Mouse (Mus musculus) ES-E14 (cell line): ENCODE data around the gene Ttc3. TPM values are rescaled to one million over a fixed set of nuclear protein-coding genes. Genes with fewer than 3 reads are reported as not detected.
"Not testable (repeated sequence)": the region's sequence is repeated elsewhere in the genome, so short reads cannot be mapped to it uniquely, and the experiment has no call there.

Source experiments
- DNase-seq: peaks from one replicate; pipeline ENCODE4 v3.0.0-alpha.2; 2013; ENCODE audit warnings: low read depth, low spot score
- H3K27ac ChIP-seq: 2 replicates; pipeline ENCODE4 v1.5.1; 2012; ENCODE audit warnings: low read depth, mild to moderate bottlenecking, low read length, moderate library complexity, mixed read lengths; ENCODE audit not compliant: poor library complexity, insufficient read depth, severe bottlenecking
- H3K36me3 ChIP-seq: 2 replicates; pipeline ENCODE4 v1.6.1; 2012; ENCODE audit warnings: mild to moderate bottlenecking, low read length, moderate library complexity, mixed read lengths; ENCODE audit not compliant: control insufficient read depth, poor library complexity, insufficient read depth, severe bottlenecking
- H3K4me1 ChIP-seq, 2 experiments: fragments of 150-350 bp in 1 of 2; sonication (generic) in 1 of 2; 2 replicates each; pipeline ENCODE4 v1.6.1; 2012; ENCODE audit warnings: low read length in 2 of 2, mild to moderate bottlenecking in 1 of 2, mixed read lengths in 1 of 2; ENCODE audit not compliant: control insufficient read depth in 2 of 2, insufficient read depth in 2 of 2, poor library complexity in 1 of 2
- H3K4me3 ChIP-seq, 2 experiments: fragments of 150-350 bp in 1 of 2; sonication (generic) in 1 of 2; 2 replicates each; pipeline ENCODE4 v1.5.1; 2012; ENCODE audit warnings: low read length in 2 of 2, low read depth in 1 of 2, mild to moderate bottlenecking in 1 of 2, mixed read lengths in 1 of 2; ENCODE audit not compliant: insufficient read depth in 1 of 2, poor library complexity in 1 of 2, severe bottlenecking in 1 of 2
- H3K9ac ChIP-seq: 2 replicates; pipeline ENCODE4 v1.6.1; 2012; ENCODE audit warnings: low read depth, mild to moderate bottlenecking, low read length, mixed read lengths; ENCODE audit not compliant: poor library complexity, insufficient read depth, severe bottlenecking
- H3K9me3 ChIP-seq: fragments of 150-350 bp; sonication (generic); 2 replicates; pipeline ENCODE4 v1.6.1; 2012; ENCODE audit warnings: low read depth, mild to moderate bottlenecking, low read length; ENCODE audit not compliant: control insufficient read depth, insufficient read depth
- CHD2 ChIP-seq: IDR thresholded peaks from 2 replicates; pipeline ENCODE4 v1.6.1; 2014; ENCODE audit warnings: mild to moderate bottlenecking, low read depth, low read length, inconsistent platforms
- HCFC1 ChIP-seq: IDR thresholded peaks from 2 replicates; pipeline ENCODE4 v1.6.1; 2012; ENCODE audit warnings: low read length, inconsistent platforms, borderline replicate concordance; ENCODE audit not compliant: insufficient read depth
- MAFK ChIP-seq: IDR thresholded peaks from 2 replicates; pipeline ENCODE4 v1.6.1; 2014; ENCODE audit warnings: mild to moderate bottlenecking, low read depth, low read length, inconsistent platforms; ENCODE audit not compliant: insufficient read depth
- ZC3H11A ChIP-seq: IDR thresholded peaks from 2 replicates; pipeline ENCODE4 v1.6.1; 2012; ENCODE audit warnings: low read depth, mild to moderate bottlenecking, inconsistent platforms, low read length, borderline replicate concordance
- ZNF384 ChIP-seq: IDR thresholded peaks from 2 replicates; pipeline ENCODE4 v1.6.1; 2012; ENCODE audit warnings: low read depth, low read length, inconsistent platforms
- in situ Hi-C, 2 experiments: fragments of 600-800 bp; cut with MboI; formaldehyde crosslinking; loops; one replicate each; pipeline ENCODE4 v1.15.1; 2025; ENCODE audit warnings: low sequenced_read_pairs in 2 of 2, inconsistent platforms in 1 of 2; ENCODE audit not compliant: unreplicated experiment in 2 of 2
- total RNA-seq: library from RNA; depleted of rRNA; stranded (reverse); fragments of 300-350 nt; gene quantifications from 2 replicates; pipeline ENCODE4 v1.2.3, GENCODE M21; 2012

The Ttc3 gene
- total RNA-seq, 1 experiment: 64.2 TPM

GRCm38 (mm10) chr16:94466317-94466716 lies 95.9 kb downstream of the Ttc3 start:
- H3K9me3 ChIP-seq, H3K27ac ChIP-seq, H3K9ac ChIP-seq, H3K4me1 ChIP-seq, H3K4me3 ChIP-seq, DNase-seq, in situ Hi-C loops: not testable (repeated sequence)
- peaks cover 36% of the 10 kb centered on the region for H3K36me3 ChIP-seq
- TF ChIP-seq ZNF384: peak; percentile 93

DNA sequence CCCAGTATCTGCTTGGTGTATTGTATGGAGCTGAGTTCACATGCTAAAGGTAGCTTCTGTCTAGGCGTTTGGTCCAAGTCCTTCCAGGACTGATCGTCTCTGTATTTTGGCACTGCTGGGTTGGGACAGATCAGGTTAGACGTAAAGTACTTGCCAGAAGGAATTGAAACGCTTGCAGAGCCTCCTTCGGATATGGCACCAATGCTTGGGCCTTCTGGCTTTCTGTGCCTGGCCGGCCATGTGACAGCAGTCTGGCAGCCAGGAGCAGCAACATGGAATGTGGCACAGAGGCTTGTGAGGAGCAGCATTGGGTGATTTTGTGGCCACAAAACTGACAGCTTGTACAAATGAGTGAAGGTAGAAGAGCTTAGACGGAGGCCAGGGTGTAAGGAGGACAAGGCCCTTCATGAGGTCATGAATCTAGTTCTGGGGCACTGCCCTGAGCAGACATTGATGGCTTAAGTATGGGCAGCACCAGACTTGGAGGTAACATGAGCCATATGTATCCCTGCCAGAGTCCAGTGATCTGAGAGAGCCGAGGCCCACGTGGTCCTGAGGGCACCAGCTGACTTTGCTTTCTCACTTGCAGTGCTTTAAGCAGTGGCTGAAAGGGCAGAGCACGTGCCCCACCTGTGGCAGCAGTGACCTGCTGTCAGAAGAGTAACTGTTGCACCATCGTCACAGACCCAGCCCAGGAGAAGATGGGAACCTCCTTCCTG lies 97.1 kb downstream of the Ttc3 start:
- in situ Hi-C loops: no loop called here
- Histone ChIP-seq H3K4me1 (peaks cover 2 to 5% of the 10 kb centered on the region in 2 experiments; a peak in 3 of 4 replicates), H3K9me3 (no peaks in the 10 kb centered on the region), H3K9ac (no peak overlapping the region), H3K27ac (no peak overlapping the region), H3K36me3 (peaks cover 32% of the 10 kb centered on the region), H3K4me3 (no peak overlapping the region)
- DNase-seq: no peak
- no peak for TF ChIP-seq CHD2
- TF ChIP-seq HCFC1: no peak
- TF ChIP-seq ZNF384: no peak
- TF ChIP-seq MAFK: no peak
- no peak for TF ChIP-seq ZC3H11A

- in situ Hi-C loops: no loop called here
Measured at GRCm38 (mm10) chr16:94468391-94468790, 98.0 kb downstream of the Ttc3 start.

GRCm38 (mm10) chr16:94472515-94472951 lies 102.1 kb downstream of the Ttc3 start:
- Histone ChIP-seq H3K36me3 (peaks cover 16% of the 10 kb centered on the region), H3K4me1 (peaks cover 2 to 5% of the 10 kb centered on the region in 2 experiments; a peak in 3 of 4 replicates), H3K4me3 (no peak overlapping the region), H3K27ac (no peak overlapping the region), H3K9me3 (no peaks in the 10 kb centered on the region), H3K9ac (no peak overlapping the region)
- DNase-seq: no peak
- TF ChIP-seq ZNF384: no peak
- TF ChIP-seq CHD2: no peak
- no peak for TF ChIP-seq MAFK
- TF ChIP-seq HCFC1: no peak
- TF ChIP-seq ZC3H11A: no peak
- in situ Hi-C loops: no loop called here

More at GRCm38 (mm10) chr16:94468391-94468790, 98.0 kb downstream of the Ttc3 start:
- Histone ChIP-seq H3K27ac (no peak overlapping the region), H3K9me3 (no peaks in the 10 kb centered on the region), H3K9ac (no peak overlapping the region), H3K4me1 (peaks cover 2 to 5% of the 10 kb centered on the region in 2 experiments; a peak in 3 of 4 replicates), H3K36me3 (peaks cover 31% of the 10 kb centered on the region), H3K4me3 (no peak overlapping the region)
- TF ChIP-seq ZNF384: no peak
- TF ChIP-seq HCFC1: no peak
- TF ChIP-seq ZC3H11A: no peak
- TF ChIP-seq MAFK: no peak
- TF ChIP-seq CHD2: no peak
- no peak for DNase-seq

- in situ Hi-C loops: no loop called here
- H3K36me3 ChIP-seq: peaks cover 9% of the 10 kb centered on the region
Measured at GRCm38 (mm10) chr16:94473086-94473822, 102.8 kb downstream of the Ttc3 start.

More at GRCm38 (mm10) chr16:94473086-94473822, 102.8 kb downstream of the Ttc3 start:
- Histone ChIP-seq H3K9me3 (no peaks in the 10 kb centered on the region), H3K4me1 (peaks cover 2 to 5% of the 10 kb centered on the region in 2 experiments; a peak in 3 of 4 replicates), H3K4me3 (no peak overlapping the region), H3K27ac (no peak overlapping the region), H3K9ac (no peak overlapping the region)
- DNase-seq: no peak
- TF ChIP-seq MAFK (no peak), CHD2 (no peak), ZNF384 (no peak), ZC3H11A (no peak), HCFC1 (no peak)
